Mouse (Mus musculus) kidney, adult 2 months (tissue): ENCODE measurements around the gene Rnf2.

ENCODE experiments used
- CTCF ChIP-seq: fragments of 200-500 bp; conservative IDR thresholded peaks from 2 replicates; pipeline ENCODE4 v1.5.1; 2011; ENCODE audit warnings: low read depth, mild to moderate bottlenecking, control low read depth, low read length, moderate library complexity, mixed read lengths; ENCODE audit not compliant: insufficient read depth, insufficient read length
- POLR2A ChIP-seq: fragments of 200-500 bp; IDR thresholded peaks from one replicate; pipeline ENCODE4 v1.6.1; 2011; ENCODE audit warnings: low read depth, low read length, control low read depth

GRCm38 (mm10) chr1:151426947-151427600 lies 73.7 kb downstream of the Rnf2 start:
- no peak for TF ChIP-seq CTCF
- TF ChIP-seq POLR2A, result no peak
